Mouse (Mus musculus) embryonic facial prominence, embryonic 10.5 days (tissue): ENCODE measurements around the gene Syce2. TPM values are rescaled to one million over a fixed set of nuclear protein-coding genes. Genes with fewer than 3 reads are reported as not detected.
A peak's percentile ranks its signal among the peaks of the same experiment; 100 is the strongest.

Experiments
- DNase-seq: peaks from one replicate; pipeline ENCODE4 v3.0.0-alpha.2; 2017; ENCODE audit warnings: low spot score
- H3K27ac ChIP-seq: fragments of 300-500 bp; sonication (generic); replicated peaks from 2 replicates; pipeline ENCODE4 v1.5.1; 2016; ENCODE audit warnings: mild to moderate bottlenecking
- H3K27me3 ChIP-seq: fragments of 300-500 bp; sonication (generic); replicated peaks from 2 replicates; pipeline ENCODE4 v1.6.1; 2016; ENCODE audit warnings: low read depth, mild to moderate bottlenecking; ENCODE audit not compliant: poor library complexity, severe bottlenecking
- H3K36me3 ChIP-seq: fragments of 300-500 bp; sonication (generic); replicated peaks from 2 replicates; pipeline ENCODE4 v1.6.1; 2016; ENCODE audit warnings: mild to moderate bottlenecking, moderate library complexity
- H3K4me1 ChIP-seq: fragments of 300-500 bp; sonication (generic); 2 replicates; pipeline ENCODE4 v1.6.1; 2016
- H3K4me3 ChIP-seq: fragments of 300-500 bp; sonication (generic); 2 replicates; pipeline ENCODE4 v1.5.1; 2016; ENCODE audit warnings: mild to moderate bottlenecking, moderate library complexity
- H3K9me3 ChIP-seq: fragments of 300-500 bp; sonication (generic); 2 replicates; pipeline ENCODE4 v1.6.1; 2016; ENCODE audit warnings: mild to moderate bottlenecking
- WGBS: fragments of 180-500 bp; shearing (Covaris S2); methylation state at CpG from one replicate; pipeline ENCODE4 v1.1.7; 2016; 5-methylcytosine and 5-hydroxymethylcytosine counted together
- polyA plus RNA-seq: library from polyadenylated mRNA; unstranded; fragments of >200 nt; fragmentation: Nextera tagmentation; extraction: Ambion mirVana; gene quantifications from 2 replicates; pipeline ENCODE4 v1.2.1, GENCODE M21; 2016

Syce2 gene
- polyA plus RNA-seq, 1 experiment from 2014 or later = 83.7 TPM

- WGBS = 54% methylated on average over 6 of the region's 6 CpGs
- peak overlapping the region; percentile 99 for H3K4me3 ChIP-seq
- H3K4me1 ChIP-seq = peaks cover 37% of the 10 kb centered on the region
- no peak for DNase-seq
- H3K27ac ChIP-seq = peak overlapping the region; percentile 98
- peaks cover 33% of the 10 kb centered on the region for H3K36me3 ChIP-seq
- H3K27me3 ChIP-seq = no peaks in the 10 kb centered on the region
- no peaks in the 10 kb centered on the region for H3K9me3 ChIP-seq
Observed at GRCm38 (mm10) chr8:84847684-84848435, 24.1 kb upstream of the Syce2 start.

GRCm38 (mm10) chr8:84856434-84856833 is 15.5 kb upstream of the Syce2 start:
- Histone ChIP-seq H3K27me3 (0 out of 2 replicates have a peak, but pooled peaks cover 5% of the 10 kb centered on the region), H3K4me3 (peak overlapping the region; percentile 97)

GRCm38 (mm10) chr8:84856864-84857441 is 15.0 kb upstream of the Syce2 start, which contains the start of gene Farsa:
TSS of gene Farsa (plus strand) at chr8:84856989.
- H3K27ac ChIP-seq = peak within 1 kb of the TSS; percentile 92
- H3K27me3 ChIP-seq = 0 out of 2 replicates have a peak, but pooled peaks cover 5% of the 10 kb centered on the region
- H3K4me3 ChIP-seq = peak within 1 kb of the TSS; percentile 97
- peaks cover 35% of the 10 kb centered on the region for H3K36me3 ChIP-seq
- H3K4me1 ChIP-seq = peaks cover 13% of the 10 kb centered on the region
- no peaks in the 10 kb centered on the region for H3K9me3 ChIP-seq
- under 1% methylated on average over 39 of the region's 39 CpGs for WGBS
- peak; percentile 95 for DNase-seq

More at GRCm38 (mm10) chr8:84856434-84856833, 15.5 kb upstream of the Syce2 start:
- H3K9me3 ChIP-seq = no peaks in the 10 kb centered on the region
- peaks cover 30% of the 10 kb centered on the region for H3K36me3 ChIP-seq
- peaks cover 13% of the 10 kb centered on the region for H3K4me1 ChIP-seq
- 0 out of 2 replicates have a peak overlapping the region, but pooled peaks have one; percentile 92 for H3K27ac ChIP-seq
- DNase-seq = no peak
- 92% methylated on average over 3 of the region's 3 CpGs for WGBS

- Histone ChIP-seq H3K27ac (peak overlapping the region; percentile 74), H3K36me3 (peaks cover 33% of the 10 kb centered on the region)
Observed at GRCm38 (mm10) chr8:84872309-84872965, 526 bp downstream of the Syce2 start.

GRCm38 (mm10) chr8:84873016-84873415 is 1.1 kb downstream of the Syce2 start:
- peaks cover 16% of the 10 kb centered on the region for H3K4me1 ChIP-seq
- H3K27me3 ChIP-seq = peaks cover 14% of the 10 kb centered on the region
- no peak overlapping the region for H3K27ac ChIP-seq
- peaks cover 31% of the 10 kb centered on the region for H3K36me3 ChIP-seq
- WGBS = 69% methylated on average over 4 of the region's 4 CpGs
- H3K4me3 ChIP-seq = peak overlapping the region; percentile 57
- no peaks in the 10 kb centered on the region for H3K9me3 ChIP-seq
- no peak for DNase-seq

More at GRCm38 (mm10) chr8:84872309-84872965, 526 bp downstream of the Syce2 start:
- peak overlapping the region; percentile 57 for H3K4me3 ChIP-seq
- WGBS = 4% methylated on average over 54 of the region's 54 CpGs
- peaks cover 14% of the 10 kb centered on the region for H3K27me3 ChIP-seq
- no peaks in the 10 kb centered on the region for H3K9me3 ChIP-seq
- peaks cover 16% of the 10 kb centered on the region for H3K4me1 ChIP-seq
- DNase-seq = peak; percentile 66

GRCm38 (mm10) chr8:84874339-84874738 is 2.4 kb downstream of the Syce2 start:
- Histone ChIP-seq H3K27ac (no peak overlapping the region), H3K4me3 (no peak overlapping the region), H3K9me3 (no peaks in the 10 kb centered on the region), H3K4me1 (peaks cover 16% of the 10 kb centered on the region), H3K36me3 (peaks cover 18% of the 10 kb centered on the region), H3K27me3 (peaks cover 14% of the 10 kb centered on the region)
- 92% methylated on average over 3 of the region's 3 CpGs for whole genome bisulfite sequencing
- no peak for DNase-seq

- Histone ChIP-seq H3K9me3 (no peaks in the 10 kb centered on the region), H3K4me3 (no peak overlapping the region), H3K4me1 (peaks cover 7% of the 10 kb centered on the region), H3K27ac (no peak overlapping the region), H3K27me3 (peaks cover 11% of the 10 kb centered on the region), H3K36me3 (peaks cover 8% of the 10 kb centered on the region)
- 91% methylated on average over 3 of the region's 3 CpGs for WGBS
- no peak for DNase-seq
Observed at GRCm38 (mm10) chr8:84877297-84878035, 5.6 kb downstream of the Syce2 start.

GRCm38 (mm10) chr8:84878915-84879314 is 7.0 kb downstream of the Syce2 start:
- Histone ChIP-seq H3K27me3 (no peaks in the 10 kb centered on the region), H3K9me3 (no peaks in the 10 kb centered on the region), H3K36me3 (peaks cover 11% of the 10 kb centered on the region), H3K27ac (no peak overlapping the region), H3K4me3 (no peak overlapping the region), H3K4me1 (no peaks in the 10 kb centered on the region)
- 78% methylated on average over 1 of the region's 1 CpGs for WGBS
- no peak for DNase-seq

- H3K4me3 ChIP-seq = no peak overlapping the region
- no peaks in the 10 kb centered on the region for H3K27me3 ChIP-seq
- DNase-seq = no peak
- H3K9me3 ChIP-seq = no peaks in the 10 kb centered on the region
- H3K27ac ChIP-seq = no peak overlapping the region
- peaks cover 58% of the 10 kb centered on the region for H3K36me3 ChIP-seq
- 89% methylated on average over 4 of the region's 4 CpGs for WGBS
- no peaks in the 10 kb centered on the region for H3K4me1 ChIP-seq
Observed at GRCm38 (mm10) chr8:84884728-84885127, 12.8 kb downstream of the Syce2 start.

- peaks cover 13% of the 10 kb centered on the region for H3K4me1 ChIP-seq
- H3K27ac ChIP-seq = no peak overlapping the region
- H3K27me3 ChIP-seq = no peaks in the 10 kb centered on the region
- DNase-seq = no peak
- H3K9me3 ChIP-seq = no peaks in the 10 kb centered on the region
- 99% methylated on average over 3 of the region's 3 CpGs for WGBS
- no peak overlapping the region for H3K4me3 ChIP-seq
- H3K36me3 ChIP-seq = peaks cover 80% of the 10 kb centered on the region
Observed at GRCm38 (mm10) chr8:84888280-84888679, 16.4 kb downstream of the Syce2 start.

GRCm38 (mm10) chr8:84889141-84889540 is 17.2 kb downstream of the Syce2 start:
- DNase-seq = no peak
- WGBS = 89% methylated on average over 1 of the region's 1 CpGs
- Histone ChIP-seq H3K4me3 (no peak overlapping the region), H3K27ac (no peak overlapping the region), H3K36me3 (peaks cover 77% of the 10 kb centered on the region), H3K27me3 (no peaks in the 10 kb centered on the region), H3K4me1 (peaks cover 17% of the 10 kb centered on the region), H3K9me3 (no peaks in the 10 kb centered on the region)
